Mouse (Mus musculus): ENCODE data around the gene Tubd1. TPM values are rescaled to one million over a fixed set of nuclear protein-coding genes. Genes with fewer than 3 reads are reported as not detected.
"Not testable (repeated sequence)": the region's sequence is repeated elsewhere in the genome, so short reads cannot be mapped to it uniquely, and the experiment has no call there.

Tubd1 gene
- polyA plus RNA-seq, 1 experiment from 2014 or later, result 5.8 TPM

DNA sequence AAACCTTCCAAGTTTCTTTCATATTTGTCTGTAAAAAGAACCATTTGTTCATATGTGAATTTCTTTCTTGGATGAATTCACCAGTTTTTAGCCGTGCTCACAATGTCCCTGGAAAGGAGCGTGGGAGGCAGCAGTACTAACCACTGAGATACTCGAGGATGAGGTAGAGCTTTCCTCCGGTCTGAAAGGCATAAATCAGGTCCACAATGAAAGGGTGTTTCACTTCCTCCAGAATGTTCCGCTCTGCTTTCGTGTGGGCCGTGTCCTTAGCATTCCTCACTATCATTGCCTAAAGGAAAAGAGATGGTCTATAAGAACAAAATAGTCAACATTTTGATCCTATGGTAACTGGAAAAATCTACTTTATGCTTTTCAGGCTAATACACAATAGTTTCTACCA is 25.0 kb upstream of the Tubd1 start:
- 94% methylated on average over 7 of the region's 7 CpGs for WGBS
- Histone ChIP-seq H3K36me3 (replicated peaks; ENCODE audit: control insufficient read depth, insufficient read depth) (peaks cover 85% of the 10 kb centered on the region), H3K4me2 (replicated peaks) (no peak overlapping the region), H3K27me3 (ENCODE audit: control insufficient read depth, insufficient read depth, low read length) (no peaks in the 10 kb centered on the region), H3K4me1 (replicated peaks; ENCODE audit: control insufficient read depth, insufficient read depth, low read length) (no peaks in the 10 kb centered on the region), H3K9me3 (ENCODE audit: control insufficient read depth, low read length) (no peaks in the 10 kb centered on the region), H3K4me3 (replicated peaks; ENCODE audit: low read length) (no peak overlapping the region), H3K9ac (no peak overlapping the region), H3K27ac (no peak overlapping the region)
- no peak for DNase-seq (ENCODE audit: low spot score)
- ATAC-seq (ENCODE audit: low FRiP score), result no peak

DNA sequence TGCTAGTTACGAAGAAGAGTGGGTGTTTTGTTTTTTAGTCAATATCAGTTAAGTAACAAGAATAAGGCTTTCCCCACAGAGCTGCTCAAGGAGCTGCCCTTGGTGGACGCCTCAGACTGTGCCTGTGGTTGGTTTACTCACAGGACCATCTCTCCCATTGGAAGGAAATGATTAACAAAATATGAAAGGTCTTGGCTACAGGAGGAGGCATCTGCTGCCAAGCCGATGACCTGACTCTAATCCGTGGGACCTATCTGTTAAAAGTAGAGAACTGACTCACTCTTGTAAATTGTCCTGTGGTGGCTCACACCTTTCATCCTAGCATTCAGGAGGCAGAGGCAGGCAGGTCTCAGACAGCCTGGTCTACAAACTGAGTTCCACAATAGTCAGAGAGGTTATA is 17.3 kb upstream of the Tubd1 start:
- no peak for ATAC-seq (ENCODE audit: low FRiP score)

DNA sequence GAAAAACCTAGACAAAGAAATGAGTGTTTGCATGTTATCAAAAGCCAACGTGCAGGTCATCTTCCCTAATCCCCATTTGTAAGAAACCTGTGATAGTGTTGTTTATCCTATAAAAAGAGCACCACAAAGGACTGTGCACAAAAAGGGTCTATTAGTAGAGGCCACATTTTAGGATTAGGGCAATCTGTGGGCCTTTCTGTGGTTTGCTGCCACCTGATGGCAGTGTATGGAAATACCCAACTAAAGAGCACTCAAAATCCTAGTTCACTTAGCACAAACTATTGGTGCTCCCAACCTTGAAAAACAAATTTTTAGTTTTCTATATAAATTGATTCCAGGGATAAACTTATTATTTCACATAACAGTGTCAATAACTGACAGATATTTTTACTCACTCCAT is 12.0 kb upstream of the Tubd1 start:
- Histone ChIP-seq H3K36me3 (replicated peaks; ENCODE audit: control insufficient read depth, insufficient read depth) (peaks cover 56% of the 10 kb centered on the region), H3K4me2 (replicated peaks) (no peak overlapping the region), H3K27me3 (ENCODE audit: control insufficient read depth, insufficient read depth, low read length) (no peaks in the 10 kb centered on the region), H3K4me1 (replicated peaks; ENCODE audit: control insufficient read depth, insufficient read depth, low read length) (no peaks in the 10 kb centered on the region), H3K9me3 (ENCODE audit: control insufficient read depth, low read length) (no peaks in the 10 kb centered on the region), H3K4me3 (replicated peaks; ENCODE audit: low read length) (no peak overlapping the region), H3K27ac (no peak overlapping the region), H3K9ac (no peak overlapping the region)
- DNase-seq (ENCODE audit: low spot score) (no peak), ATAC-seq (ENCODE audit: low FRiP score) (no peak)
- 84% methylated on average over 1 of the region's 1 CpGs for WGBS

More for the DNA sequence above, 17.3 kb upstream of the Tubd1 start:
- DNase-seq (ENCODE audit: low spot score), result no peak
- Histone ChIP-seq H3K4me3 (replicated peaks; ENCODE audit: low read length) (no peak overlapping the region), H3K9me3 (ENCODE audit: control insufficient read depth, low read length) (no peaks in the 10 kb centered on the region), H3K27me3 (ENCODE audit: control insufficient read depth, insufficient read depth, low read length) (no peaks in the 10 kb centered on the region), H3K4me1 (replicated peaks; ENCODE audit: control insufficient read depth, insufficient read depth, low read length) (no peaks in the 10 kb centered on the region), H3K9ac (no peak overlapping the region), H3K27ac (no peak overlapping the region), H3K36me3 (replicated peaks; ENCODE audit: control insufficient read depth, insufficient read depth) (peaks cover 87% of the 10 kb centered on the region), H3K4me2 (replicated peaks) (no peak overlapping the region)
- WGBS, result 97% methylated on average over 4 of the region's 4 CpGs

DNA sequence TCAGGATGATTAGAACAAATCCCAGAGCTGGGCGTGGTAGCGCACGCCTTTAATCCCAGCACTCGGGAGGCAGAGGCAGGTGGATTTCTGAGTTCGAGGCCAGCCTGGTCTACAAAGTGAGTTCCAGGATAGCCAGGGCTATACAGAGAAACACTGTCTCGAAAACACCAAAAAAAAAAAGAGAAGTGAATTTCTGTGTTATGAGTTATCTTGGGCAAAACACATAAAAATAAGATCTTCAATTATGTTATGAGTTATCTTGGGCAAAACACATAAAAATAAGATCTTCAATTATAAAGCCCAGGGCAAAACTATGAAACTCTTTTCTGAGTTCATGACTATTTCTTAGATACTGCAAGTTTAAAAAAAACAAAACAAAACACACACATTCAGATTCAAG is 11.5 kb upstream of the Tubd1 start:
- H3K36me3 ChIP-seq (replicated peaks; ENCODE audit: control insufficient read depth, insufficient read depth), result peaks cover 52% of the 10 kb centered on the region
- H3K9me3 ChIP-seq (ENCODE audit: control insufficient read depth, low read length); H3K27ac ChIP-seq; H3K27me3 ChIP-seq (ENCODE audit: control insufficient read depth, insufficient read depth, low read length); H3K4me2 ChIP-seq (replicated peaks); ATAC-seq (ENCODE audit: low FRiP score); H3K4me1 ChIP-seq (replicated peaks; ENCODE audit: control insufficient read depth, insufficient read depth, low read length); DNase-seq (ENCODE audit: low spot score); H3K9ac ChIP-seq; H3K4me3 ChIP-seq (replicated peaks; ENCODE audit: low read length): not testable (repeated sequence)
- 96% methylated on average over 6 of the region's 6 CpGs for WGBS

DNA sequence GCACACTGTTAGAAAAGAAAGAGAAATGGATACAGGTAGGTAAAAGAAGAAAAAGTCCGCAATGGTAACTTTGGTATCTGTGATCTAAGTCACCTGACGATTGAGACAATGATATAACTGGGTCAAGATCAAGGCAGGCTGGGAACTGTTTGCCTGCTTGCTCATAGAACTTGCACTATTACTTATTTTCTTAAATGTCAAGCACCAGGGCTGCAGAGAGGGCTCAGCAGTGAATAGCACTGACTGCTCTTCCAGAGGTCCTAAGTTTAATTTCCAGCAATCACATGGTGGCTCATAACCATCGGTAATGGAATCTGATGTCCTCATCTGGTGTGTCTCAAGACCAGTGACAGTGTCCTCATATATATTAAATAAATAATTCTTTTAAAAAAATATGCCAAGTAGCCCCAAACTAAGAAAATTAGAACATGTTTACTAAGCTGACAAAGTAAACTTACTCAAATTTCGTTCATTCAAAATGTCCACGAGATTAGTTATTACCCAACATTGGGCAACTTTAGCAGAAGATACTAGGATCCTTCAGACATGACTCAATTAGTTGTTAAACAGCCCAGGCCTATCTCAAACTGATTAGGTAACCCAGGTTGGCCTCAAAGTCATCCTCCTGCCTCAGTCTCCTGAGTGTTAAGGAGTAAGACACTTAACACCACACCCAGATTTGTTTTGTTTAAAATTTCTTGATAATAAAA is 10.4 kb upstream of the Tubd1 start:
- 97% methylated on average over 5 of the region's 5 CpGs for WGBS
- DNase-seq (ENCODE audit: low spot score) (no peak), ATAC-seq (ENCODE audit: low FRiP score) (no peak)
- Histone ChIP-seq H3K9ac (no peak overlapping the region), H3K36me3 (replicated peaks; ENCODE audit: control insufficient read depth, insufficient read depth) (peaks cover 43% of the 10 kb centered on the region), H3K27me3 (ENCODE audit: control insufficient read depth, insufficient read depth, low read length) (no peaks in the 10 kb centered on the region), H3K4me2 (replicated peaks) (no peak overlapping the region), H3K4me1 (replicated peaks; ENCODE audit: control insufficient read depth, insufficient read depth, low read length) (no peaks in the 10 kb centered on the region), H3K4me3 (replicated peaks; ENCODE audit: low read length) (no peak overlapping the region), H3K27ac (no peak overlapping the region), H3K9me3 (ENCODE audit: control insufficient read depth, low read length) (no peaks in the 10 kb centered on the region)

DNA sequence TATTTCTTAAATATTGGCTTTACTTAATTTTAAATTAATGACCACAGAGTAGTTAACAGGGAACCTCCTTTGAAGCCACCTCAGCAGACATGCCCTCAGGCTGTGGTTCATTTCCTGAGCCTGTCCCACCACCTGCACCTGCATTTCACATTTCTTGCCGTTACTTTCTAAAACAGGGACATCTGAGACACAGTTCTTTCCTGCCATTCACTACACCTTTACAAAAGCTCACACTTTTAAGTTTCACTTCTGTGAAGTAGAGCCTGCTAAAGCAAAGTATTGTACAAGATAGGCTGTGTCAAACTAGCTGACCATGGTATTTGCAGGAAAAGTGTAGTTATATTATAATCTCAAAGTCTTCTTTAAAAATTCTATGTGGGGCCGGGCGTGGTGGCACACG is 6.0 kb upstream of the Tubd1 start:
- H3K27ac ChIP-seq, result no peak overlapping the region
- DNase-seq (ENCODE audit: low spot score) (no peak), ATAC-seq (ENCODE audit: low FRiP score) (no peak)
- H3K4me2 ChIP-seq (replicated peaks), result no peak overlapping the region
- 87% methylated on average over 4 of the region's 4 CpGs for WGBS
- peaks cover 9% of the 10 kb centered on the region for H3K36me3 ChIP-seq (replicated peaks; ENCODE audit: control insufficient read depth, insufficient read depth)
- H3K4me3 ChIP-seq (replicated peaks; ENCODE audit: low read length), result no peak overlapping the region
- H3K4me1 ChIP-seq (replicated peaks; ENCODE audit: control insufficient read depth, insufficient read depth, low read length), result peaks cover 13% of the 10 kb centered on the region
- H3K9ac ChIP-seq, result no peak overlapping the region
- no peaks in the 10 kb centered on the region for H3K9me3 ChIP-seq (ENCODE audit: control insufficient read depth, low read length)
- no peaks in the 10 kb centered on the region for H3K27me3 ChIP-seq (ENCODE audit: control insufficient read depth, insufficient read depth, low read length)

DNA sequence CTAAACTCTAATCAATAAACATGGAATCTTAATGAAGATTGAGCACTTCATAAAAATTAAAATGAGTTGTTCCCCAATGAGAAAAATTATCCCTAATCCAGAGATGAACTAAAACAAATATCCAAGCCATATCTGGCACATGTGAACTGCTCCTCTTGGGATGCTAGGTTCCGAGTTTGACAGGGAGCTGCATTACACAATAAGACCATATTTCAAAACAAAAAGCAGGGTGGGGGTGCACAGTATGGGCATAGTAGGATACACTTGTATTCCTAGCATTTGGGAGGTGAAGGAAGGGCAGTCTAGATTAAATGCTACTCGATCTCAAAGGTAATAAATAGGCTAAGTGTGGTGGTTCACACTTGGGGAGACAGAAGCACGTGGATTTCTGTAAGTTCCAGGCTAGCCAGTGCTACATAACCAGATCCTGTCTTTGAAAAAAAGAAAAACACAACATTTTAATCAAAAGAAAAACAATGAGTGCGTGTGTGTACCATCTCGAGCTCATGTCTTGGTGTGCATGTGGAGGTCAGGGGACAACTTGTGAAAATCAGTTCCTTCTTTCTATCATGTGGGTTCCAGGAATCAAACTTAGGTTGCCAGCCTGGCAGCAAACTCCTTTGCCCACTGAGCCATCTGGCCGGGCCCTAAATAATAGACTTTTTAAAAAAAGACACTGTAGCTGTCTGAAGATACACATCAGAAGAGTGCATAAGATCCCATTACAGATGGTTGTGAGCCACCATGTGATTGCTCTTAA is 4.9 kb upstream of the Tubd1 start:
- H3K4me3 ChIP-seq (replicated peaks; ENCODE audit: low read length), result no peak overlapping the region
- no peaks in the 10 kb centered on the region for H3K27me3 ChIP-seq (ENCODE audit: control insufficient read depth, insufficient read depth, low read length)
- no peak overlapping the region for H3K27ac ChIP-seq
- H3K4me1 ChIP-seq (replicated peaks; ENCODE audit: control insufficient read depth, insufficient read depth, low read length), result peaks cover 13% of the 10 kb centered on the region
- H3K4me2 ChIP-seq (replicated peaks), result no peak overlapping the region
- WGBS, result 94% methylated on average over 6 of the region's 6 CpGs
- H3K9me3 ChIP-seq (ENCODE audit: control insufficient read depth, low read length), result no peaks in the 10 kb centered on the region
- H3K9ac ChIP-seq, result no peak overlapping the region
- ATAC-seq (ENCODE audit: low FRiP score) (no peak), DNase-seq (ENCODE audit: low spot score) (no peak)
- H3K36me3 ChIP-seq (replicated peaks; ENCODE audit: control insufficient read depth, insufficient read depth), result 0 out of 2 replicates have a peak, but pooled peaks cover under 1% of the 10 kb centered on the region

DNA sequence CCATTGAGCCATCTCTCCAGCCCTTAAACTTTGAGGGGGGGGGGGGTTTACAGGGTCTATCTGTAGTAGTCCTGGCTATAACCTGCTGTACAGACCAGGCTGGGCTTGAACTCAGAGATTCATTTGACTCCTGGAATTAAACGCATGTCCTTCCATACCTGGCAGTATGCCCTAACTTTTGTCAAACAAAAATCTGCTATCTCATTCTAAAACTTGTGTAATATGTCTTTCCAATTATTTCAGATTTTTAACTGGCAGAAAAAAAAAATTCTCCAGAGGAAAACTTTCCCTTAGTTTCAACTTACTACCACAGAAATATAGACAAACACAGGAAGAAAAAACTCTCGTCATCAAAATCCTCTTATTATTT is 4.3 kb upstream of the Tubd1 start:
- Histone ChIP-seq H3K9ac (no peak overlapping the region), H3K36me3 (replicated peaks; ENCODE audit: control insufficient read depth, insufficient read depth) (no peaks in the 10 kb centered on the region), H3K27ac (no peak overlapping the region), H3K4me3 (replicated peaks; ENCODE audit: low read length) (no peak overlapping the region), H3K4me1 (replicated peaks; ENCODE audit: control insufficient read depth, insufficient read depth, low read length) (peaks cover 13% of the 10 kb centered on the region), H3K27me3 (ENCODE audit: control insufficient read depth, insufficient read depth, low read length) (no peaks in the 10 kb centered on the region), H3K4me2 (replicated peaks) (no peak overlapping the region), H3K9me3 (ENCODE audit: control insufficient read depth, low read length) (no peaks in the 10 kb centered on the region)
- 93% methylated on average over 2 of the region's 2 CpGs for WGBS
- DNase-seq (ENCODE audit: low spot score) (no peak), ATAC-seq (ENCODE audit: low FRiP score) (no peak)

DNA sequence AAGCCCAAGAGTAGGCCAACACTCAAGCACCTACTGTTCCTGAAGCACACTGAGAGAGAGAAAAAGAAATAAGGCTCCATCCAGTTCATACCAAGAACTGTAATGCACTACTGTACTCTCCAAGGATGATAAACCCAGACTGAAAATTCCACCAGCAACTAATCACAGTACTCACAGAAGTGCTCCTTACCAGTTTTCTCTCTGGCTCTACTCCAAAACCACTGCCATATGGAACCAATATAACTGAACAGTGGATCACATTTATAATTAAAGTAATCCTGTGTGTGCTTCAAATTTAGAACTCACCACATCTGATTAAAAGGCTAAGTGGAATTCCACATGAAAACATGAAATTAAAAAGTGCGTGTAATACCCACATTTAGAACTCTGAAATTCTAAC is 1.9 kb upstream of the Tubd1 start:
- Histone ChIP-seq H3K4me1 (replicated peaks; ENCODE audit: control insufficient read depth, insufficient read depth, low read length) (peaks cover 13% of the 10 kb centered on the region), H3K27me3 (ENCODE audit: control insufficient read depth, insufficient read depth, low read length) (no peaks in the 10 kb centered on the region), H3K27ac (no peak overlapping the region), H3K9me3 (ENCODE audit: control insufficient read depth, low read length) (no peaks in the 10 kb centered on the region), H3K9ac (no peak overlapping the region), H3K4me2 (replicated peaks) (peak overlapping the region; percentile 56), H3K4me3 (replicated peaks; ENCODE audit: low read length) (no peak overlapping the region), H3K36me3 (replicated peaks; ENCODE audit: control insufficient read depth, insufficient read depth) (no peaks in the 10 kb centered on the region)
- no peak for ATAC-seq (ENCODE audit: low FRiP score)
- no peak for DNase-seq (ENCODE audit: low spot score)
- 88% methylated on average over 1 of the region's 1 CpGs for WGBS
